Mouse (Mus musculus): ENCODE results near the gene Ralgapa2. TPM values are rescaled to one million over a fixed set of nuclear protein-coding genes. Genes with fewer than 3 reads are reported as not detected.
A peak's percentile ranks its signal among the peaks of the same experiment; 100 is the strongest.

Gene Ralgapa2
- polyA plus RNA-seq, 1 experiment from 2014 or later: 9.6 TPM

GRCm38 (mm10) chr2:146401588-146401987, 110.6 kb downstream of the Ralgapa2 start:
- H3K9ac ChIP-seq (ENCODE audit: low read length): no peak overlapping the region
- ATAC-seq (ENCODE audit: insufficient read depth, low FRiP score): no peak
- no peaks in the 10 kb centered on the region for H3K27me3 ChIP-seq (ENCODE audit: control insufficient read depth, insufficient read depth, low read length)
- H3K4me3 ChIP-seq (replicated peaks; ENCODE audit: low read length): no peak overlapping the region
- H3K9me3 ChIP-seq (replicated peaks; ENCODE audit: control insufficient read depth, low read length): no peaks in the 10 kb centered on the region
- H3K27ac ChIP-seq (ENCODE audit: low read length): no peak overlapping the region
- H3K36me3 ChIP-seq (ENCODE audit: control insufficient read depth, insufficient read depth, low read length): no peaks in the 10 kb centered on the region
- H3K4me1 ChIP-seq (ENCODE audit: control insufficient read depth, insufficient read depth, low read length): no peaks in the 10 kb centered on the region
- H3K4me2 ChIP-seq (ENCODE audit: low read depth, low read length): no peak overlapping the region

- H3K4me1 ChIP-seq (ENCODE audit: control insufficient read depth, insufficient read depth, low read length): no peaks in the 10 kb centered on the region
- H3K27ac ChIP-seq (ENCODE audit: low read length): no peak overlapping the region
- no peak overlapping the region for H3K9ac ChIP-seq (ENCODE audit: low read length)
- H3K9me3 ChIP-seq (replicated peaks; ENCODE audit: control insufficient read depth, low read length): no peaks in the 10 kb centered on the region
- H3K4me3 ChIP-seq (replicated peaks; ENCODE audit: low read length): no peak overlapping the region
- H3K4me2 ChIP-seq (ENCODE audit: low read depth, low read length): no peak overlapping the region
- ATAC-seq (ENCODE audit: insufficient read depth, low FRiP score): no peak
- no peaks in the 10 kb centered on the region for H3K27me3 ChIP-seq (ENCODE audit: control insufficient read depth, insufficient read depth, low read length)
- 42% methylated on average over 2 of the region's 2 CpGs for WGBS
- no peaks in the 10 kb centered on the region for H3K36me3 ChIP-seq (ENCODE audit: control insufficient read depth, insufficient read depth, low read length)
Measured at GRCm38 (mm10) chr2:146400738-146401137, 111.4 kb downstream of the Ralgapa2 start.

- Histone ChIP-seq H3K9ac (ENCODE audit: low read length) (no peak overlapping the region), H3K4me2 (ENCODE audit: low read depth, low read length) (no peak overlapping the region), H3K27ac (ENCODE audit: low read length) (no peak overlapping the region), H3K27me3 (ENCODE audit: control insufficient read depth, insufficient read depth, low read length) (no peaks in the 10 kb centered on the region), H3K36me3 (ENCODE audit: control insufficient read depth, insufficient read depth, low read length) (no peaks in the 10 kb centered on the region), H3K4me3 (replicated peaks; ENCODE audit: low read length) (no peak overlapping the region), H3K4me1 (ENCODE audit: control insufficient read depth, insufficient read depth, low read length) (no peaks in the 10 kb centered on the region), H3K9me3 (replicated peaks; ENCODE audit: control insufficient read depth, low read length) (no peaks in the 10 kb centered on the region)
- WGBS: 86% methylated on average over 6 of the region's 6 CpGs
- ATAC-seq (ENCODE audit: insufficient read depth, low FRiP score): no peak
Measured at GRCm38 (mm10) chr2:146398211-146398865, 113.8 kb downstream of the Ralgapa2 start.

DNA sequence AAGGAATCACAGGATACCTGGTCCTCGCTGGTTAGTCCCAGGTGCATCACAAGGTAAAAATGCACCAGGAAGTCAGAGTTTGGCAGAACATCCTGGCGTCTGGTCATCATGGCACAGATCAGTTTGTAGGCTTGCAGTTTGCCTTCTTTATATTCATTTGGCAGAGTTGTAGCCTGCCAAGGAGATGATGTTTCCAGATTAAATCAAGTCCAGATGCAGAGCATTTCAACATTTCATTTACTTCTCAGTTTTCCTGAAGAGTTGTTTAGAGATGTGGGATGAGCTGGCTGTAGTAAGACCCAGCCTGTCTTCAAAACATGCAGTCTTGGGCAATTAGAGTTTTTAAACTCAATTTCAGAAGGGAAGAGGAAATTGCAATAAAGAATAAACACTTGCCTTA, 124.9 kb downstream of the Ralgapa2 start:
- no peaks in the 10 kb centered on the region for H3K4me1 ChIP-seq (ENCODE audit: control insufficient read depth, insufficient read depth, low read length)
- no peak for ATAC-seq (ENCODE audit: insufficient read depth, low FRiP score)
- H3K4me2 ChIP-seq (ENCODE audit: low read depth, low read length): no peak overlapping the region
- no peaks in the 10 kb centered on the region for H3K9me3 ChIP-seq (replicated peaks; ENCODE audit: control insufficient read depth, low read length)
- H3K27me3 ChIP-seq (ENCODE audit: control insufficient read depth, insufficient read depth, low read length): no peaks in the 10 kb centered on the region
- H3K36me3 ChIP-seq (ENCODE audit: control insufficient read depth, insufficient read depth, low read length): no peaks in the 10 kb centered on the region
- H3K9ac ChIP-seq (ENCODE audit: low read length): no peak overlapping the region
- WGBS: 81% methylated on average over 2 of the region's 2 CpGs
- H3K4me3 ChIP-seq (replicated peaks; ENCODE audit: low read length): no peak overlapping the region
- H3K27ac ChIP-seq (ENCODE audit: low read length): no peak overlapping the region

DNA sequence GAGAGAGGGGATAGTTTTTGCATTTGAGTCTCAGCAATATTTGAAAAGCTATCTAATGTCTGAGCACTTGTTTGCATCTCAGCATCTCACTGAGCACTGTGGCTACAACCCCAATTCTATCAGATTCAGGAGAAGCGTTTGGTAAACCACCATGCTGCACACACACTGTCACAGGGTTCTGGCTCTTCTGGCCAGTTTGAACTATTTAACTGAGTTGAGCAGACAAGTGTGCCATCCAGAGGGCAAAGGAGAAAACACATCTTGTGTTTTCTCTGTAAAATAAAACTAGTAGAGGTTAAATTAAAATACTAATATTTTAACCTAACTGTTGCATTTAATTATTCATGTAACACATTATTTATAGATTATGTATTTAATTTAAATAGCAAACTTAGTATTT, 127.6 kb downstream of the Ralgapa2 start:
- Histone ChIP-seq H3K4me3 (replicated peaks; ENCODE audit: low read length) (no peak overlapping the region), H3K9ac (ENCODE audit: low read length) (no peak overlapping the region), H3K27me3 (ENCODE audit: control insufficient read depth, insufficient read depth, low read length) (no peaks in the 10 kb centered on the region), H3K4me2 (ENCODE audit: low read depth, low read length) (no peak overlapping the region), H3K27ac (ENCODE audit: low read length) (no peak overlapping the region), H3K36me3 (ENCODE audit: control insufficient read depth, insufficient read depth, low read length) (no peaks in the 10 kb centered on the region), H3K4me1 (ENCODE audit: control insufficient read depth, insufficient read depth, low read length) (no peaks in the 10 kb centered on the region), H3K9me3 (replicated peaks; ENCODE audit: control insufficient read depth, low read length) (no peaks in the 10 kb centered on the region)
- WGBS: 49% methylated on average over 1 of the region's 1 CpGs
- ATAC-seq (ENCODE audit: insufficient read depth, low FRiP score): no peak

DNA sequence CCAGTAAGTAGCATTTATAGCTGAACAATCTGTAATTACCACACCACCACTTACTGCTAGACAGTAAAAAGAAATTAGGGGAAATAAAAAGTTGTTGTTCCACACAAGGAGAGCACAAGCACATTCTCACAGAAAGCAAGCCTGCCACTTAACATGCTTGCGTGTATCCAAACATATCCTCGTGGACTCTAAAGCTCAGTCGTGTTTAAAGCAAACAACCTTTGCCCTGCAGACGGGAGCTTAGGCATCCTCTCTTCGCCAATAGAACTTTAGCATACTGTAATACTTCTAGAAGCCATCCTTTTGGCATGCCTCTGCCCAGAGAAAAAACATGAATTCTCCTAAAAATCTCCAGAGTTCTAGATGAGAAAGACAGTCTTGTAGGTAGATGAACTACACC, 135.9 kb downstream of the Ralgapa2 start:
- ATAC-seq (ENCODE audit: insufficient read depth, low FRiP score): no peak
- no peaks in the 10 kb centered on the region for H3K9me3 ChIP-seq (replicated peaks; ENCODE audit: control insufficient read depth, low read length)

DNA sequence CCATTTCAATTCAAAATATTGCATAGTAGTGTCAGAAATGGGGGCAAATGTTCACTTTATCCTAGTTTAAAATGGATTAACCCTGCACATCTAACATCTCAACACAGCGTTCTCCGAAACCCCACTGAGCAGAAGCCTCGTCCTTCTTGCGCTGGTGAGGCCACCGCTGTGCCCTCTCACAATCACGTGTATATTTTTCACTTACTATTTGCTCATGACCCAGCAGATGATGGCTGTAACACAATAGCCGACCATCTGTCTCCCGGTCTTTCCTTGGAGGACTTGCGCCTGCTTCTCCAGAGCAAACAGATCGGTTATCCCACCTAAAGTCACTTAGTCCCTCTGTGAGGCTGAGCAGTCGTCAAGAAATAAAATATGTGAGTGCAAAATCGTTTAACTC, 146.0 kb downstream of the Ralgapa2 start:
- H3K27ac ChIP-seq (ENCODE audit: low read length): no peak overlapping the region
- no peaks in the 10 kb centered on the region for H3K9me3 ChIP-seq (replicated peaks; ENCODE audit: control insufficient read depth, low read length)
- H3K4me1 ChIP-seq (ENCODE audit: control insufficient read depth, insufficient read depth, low read length): peaks cover 9% of the 10 kb centered on the region; the same call in 1 of the 2 replicates
- no peak for ATAC-seq (ENCODE audit: insufficient read depth, low FRiP score)
- H3K4me3 ChIP-seq (replicated peaks; ENCODE audit: low read length): no peak overlapping the region
- no peak overlapping the region for H3K9ac ChIP-seq (ENCODE audit: low read length)
- 0 out of 2 replicates have a peak overlapping the region, but pooled peaks have one; percentile 2 for H3K4me2 ChIP-seq (ENCODE audit: low read depth, low read length)
- H3K36me3 ChIP-seq (ENCODE audit: control insufficient read depth, insufficient read depth, low read length): no peaks in the 10 kb centered on the region
- WGBS: 28% methylated on average over 12 of the region's 12 CpGs
- H3K27me3 ChIP-seq (ENCODE audit: control insufficient read depth, insufficient read depth, low read length): no peaks in the 10 kb centered on the region

More for the DNA sequence above, 135.9 kb downstream of the Ralgapa2 start:
- Histone ChIP-seq H3K27ac (ENCODE audit: low read length) (no peak overlapping the region), H3K4me1 (ENCODE audit: control insufficient read depth, insufficient read depth, low read length) (no peaks in the 10 kb centered on the region), H3K4me3 (replicated peaks; ENCODE audit: low read length) (no peak overlapping the region), H3K9ac (ENCODE audit: low read length) (no peak overlapping the region), H3K4me2 (ENCODE audit: low read depth, low read length) (no peak overlapping the region), H3K36me3 (ENCODE audit: control insufficient read depth, insufficient read depth, low read length) (no peaks in the 10 kb centered on the region), H3K27me3 (ENCODE audit: control insufficient read depth, insufficient read depth, low read length) (no peaks in the 10 kb centered on the region)
- 38% methylated on average over 5 of the region's 5 CpGs for WGBS

DNA sequence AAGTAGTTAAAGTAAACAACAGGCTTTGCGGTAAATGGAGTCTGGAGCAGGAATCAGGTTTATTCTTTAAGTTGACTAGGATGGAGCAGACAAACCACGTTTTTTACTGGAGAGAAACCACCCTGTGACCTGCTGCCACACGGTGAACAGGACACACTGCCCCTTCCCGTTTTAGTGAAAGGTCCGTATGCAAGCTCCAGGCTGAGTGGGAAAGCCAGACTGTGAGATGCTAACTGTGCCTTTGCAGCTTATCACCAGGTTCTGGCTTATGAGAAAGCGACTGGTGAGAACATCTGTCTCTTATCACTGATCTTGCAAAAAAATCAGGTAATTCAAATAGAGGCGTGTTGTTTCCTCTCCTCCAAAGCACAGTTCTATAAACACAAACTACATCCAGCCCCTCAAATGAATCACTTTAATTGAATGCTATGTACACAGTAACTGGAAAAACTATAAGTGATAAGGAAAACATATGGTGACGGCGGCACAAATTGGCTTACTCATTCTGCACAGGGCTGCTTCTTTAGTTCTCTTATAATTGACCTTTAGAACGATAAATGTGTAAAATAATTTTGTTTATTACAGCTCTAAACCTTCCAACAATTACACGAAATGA, 146.7 kb downstream of the Ralgapa2 start:
- H3K4me3 ChIP-seq (replicated peaks; ENCODE audit: low read length): no peak overlapping the region
- no peak overlapping the region for H3K27ac ChIP-seq (ENCODE audit: low read length)
- 22% methylated on average over 11 of the region's 11 CpGs for WGBS
- no peak overlapping the region for H3K9ac ChIP-seq (ENCODE audit: low read length)
- H3K4me2 ChIP-seq (ENCODE audit: low read depth, low read length): 0 out of 2 replicates have a peak overlapping the region, but pooled peaks have one; percentile 0
- peaks cover 9% of the 10 kb centered on the region; the same call in 1 of the 2 replicates for H3K4me1 ChIP-seq (ENCODE audit: control insufficient read depth, insufficient read depth, low read length)
- no peaks in the 10 kb centered on the region for H3K9me3 ChIP-seq (replicated peaks; ENCODE audit: control insufficient read depth, low read length)
- no peaks in the 10 kb centered on the region for H3K36me3 ChIP-seq (ENCODE audit: control insufficient read depth, insufficient read depth, low read length)
- peak; percentile 66; the same call in 1 of the 2 replicates for ATAC-seq (ENCODE audit: insufficient read depth, low FRiP score)
- H3K27me3 ChIP-seq (ENCODE audit: control insufficient read depth, insufficient read depth, low read length): no peaks in the 10 kb centered on the region

DNA sequence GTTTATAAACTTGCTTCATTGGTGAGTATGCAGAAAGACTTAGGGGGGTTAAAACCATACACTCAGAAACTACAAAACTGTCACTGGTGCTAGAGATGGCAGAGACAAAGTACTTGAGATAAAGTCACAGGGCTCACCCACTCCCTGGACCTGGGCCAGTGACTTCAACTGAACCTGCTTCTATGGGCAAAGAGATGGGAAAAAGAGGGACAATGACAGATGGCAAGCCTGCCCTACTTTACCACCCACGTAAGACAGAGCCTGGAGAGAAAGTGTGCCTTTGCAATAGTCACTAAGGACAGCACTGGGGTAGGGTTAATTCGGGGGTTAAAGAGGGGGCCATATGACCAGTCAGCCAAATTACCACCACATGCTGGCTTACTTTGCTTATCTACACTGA, 148.7 kb downstream of the Ralgapa2 start:
- no peak overlapping the region for H3K4me2 ChIP-seq (ENCODE audit: low read depth, low read length)
- no peaks in the 10 kb centered on the region for H3K27me3 ChIP-seq (ENCODE audit: control insufficient read depth, insufficient read depth, low read length)
- H3K36me3 ChIP-seq (ENCODE audit: control insufficient read depth, insufficient read depth, low read length): no peaks in the 10 kb centered on the region
- H3K9ac ChIP-seq (ENCODE audit: low read length): no peak overlapping the region
- no peaks in the 10 kb centered on the region for H3K9me3 ChIP-seq (replicated peaks; ENCODE audit: control insufficient read depth, low read length)
- no peak overlapping the region for H3K4me3 ChIP-seq (replicated peaks; ENCODE audit: low read length)
- WGBS: 68% methylated on average over 2 of the region's 2 CpGs
- H3K27ac ChIP-seq (ENCODE audit: low read length): peak overlapping the region; percentile 54; the same call in 1 of the 2 replicates
- peaks cover 9% of the 10 kb centered on the region; the same call in 1 of the 2 replicates for H3K4me1 ChIP-seq (ENCODE audit: control insufficient read depth, insufficient read depth, low read length)
- ATAC-seq (ENCODE audit: insufficient read depth, low FRiP score): no peak
